Mouse (Mus musculus): Measurements from ENCODE around the gene Arhgap24.
"Not testable (repeated sequence)": the region's sequence is repeated elsewhere in the genome, so short reads cannot be mapped to it uniquely, and the experiment has no call there.

Gene Arhgap24

GRCm38 (mm10) chr5:102888482-102889162 is 407.4 kb downstream of the Arhgap24 start:
- DNase-seq (ENCODE audit: low spot score), result no peak

- DNase-seq (ENCODE audit: low spot score), result no peak
Measured at GRCm38 (mm10) chr5:102889163-102889488, 407.9 kb downstream of the Arhgap24 start.

GRCm38 (mm10) chr5:102892226-102892625 is 411.0 kb downstream of the Arhgap24 start:
- no peak for DNase-seq (ENCODE audit: low spot score)

- no peak for DNase-seq (ENCODE audit: low spot score)
Measured at GRCm38 (mm10) chr5:102898301-102898700, 417.1 kb downstream of the Arhgap24 start.

GRCm38 (mm10) chr5:102899680-102900215 is 418.6 kb downstream of the Arhgap24 start:
- no peak for DNase-seq (ENCODE audit: low spot score)

- no peak for DNase-seq (ENCODE audit: low spot score)
Measured at GRCm38 (mm10) chr5:102901176-102901575, 420.0 kb downstream of the Arhgap24 start.

- DNase-seq (ENCODE audit: low spot score), result no peak
Measured at GRCm38 (mm10) chr5:102903487-102903886, 422.3 kb downstream of the Arhgap24 start.

GRCm38 (mm10) chr5:102904066-102904465 is 422.9 kb downstream of the Arhgap24 start:
- no peak for DNase-seq (ENCODE audit: low spot score)

- DNase-seq (ENCODE audit: low spot score), result no peak
Measured at GRCm38 (mm10) chr5:102905441-102906211, 424.4 kb downstream of the Arhgap24 start.

- no peak for DNase-seq (ENCODE audit: low spot score)
Measured at GRCm38 (mm10) chr5:102920199-102920598, 439.0 kb downstream of the Arhgap24 start.

- no peak for DNase-seq (ENCODE audit: low spot score)
Measured at GRCm38 (mm10) chr5:102926786-102927185, 445.6 kb downstream of the Arhgap24 start.

GRCm38 (mm10) chr5:102930161-102930560 is 449.0 kb downstream of the Arhgap24 start:
- DNase-seq (ENCODE audit: low spot score), result no peak

GRCm38 (mm10) chr5:102943864-102944630 is 462.9 kb downstream of the Arhgap24 start:
- DNase-seq (ENCODE audit: low spot score), result not testable (repeated sequence)

- no peak for DNase-seq (ENCODE audit: low spot score)
Measured at GRCm38 (mm10) chr5:102946625-102947024, 465.4 kb downstream of the Arhgap24 start.

GRCm38 (mm10) chr5:102947061-102947711 is 466.0 kb downstream of the Arhgap24 start:
- DNase-seq (ENCODE audit: low spot score), result no peak
